Mouse (Mus musculus) G1E (cell line): ENCODE results near the gene 1700037H04Rik.

Experiments
- CTCF ChIP-seq: IDR thresholded peaks from 2 replicates; pipeline ENCODE4 v1.5.1; 2012; ENCODE audit warnings: low read depth, low read length, inconsistent platforms, mixed read lengths
- GATA1 ChIP-seq: IDR thresholded peaks from 2 replicates; pipeline ENCODE4 v1.6.1; 2012; ENCODE audit warnings: borderline replicate concordance, low read length, inconsistent platforms, mixed read lengths
- GATA2 ChIP-seq: IDR thresholded peaks from 2 replicates; pipeline ENCODE4 v1.6.1; 2012; ENCODE audit warnings: low read depth, low read length, inconsistent platforms, borderline replicate concordance
- POLR2AphosphoS5 ChIP-seq: IDR thresholded peaks from 2 replicates; pipeline ENCODE4 v1.6.1; 2012; ENCODE audit warnings: low read depth, low read length, inconsistent platforms; ENCODE audit not compliant: insufficient replicate concordance
- TAL1 ChIP-seq: conservative IDR thresholded peaks from 2 replicates; pipeline ENCODE4 v1.6.1; 2012; ENCODE audit warnings: low read depth, low read length, inconsistent platforms, mixed read lengths

DNA sequence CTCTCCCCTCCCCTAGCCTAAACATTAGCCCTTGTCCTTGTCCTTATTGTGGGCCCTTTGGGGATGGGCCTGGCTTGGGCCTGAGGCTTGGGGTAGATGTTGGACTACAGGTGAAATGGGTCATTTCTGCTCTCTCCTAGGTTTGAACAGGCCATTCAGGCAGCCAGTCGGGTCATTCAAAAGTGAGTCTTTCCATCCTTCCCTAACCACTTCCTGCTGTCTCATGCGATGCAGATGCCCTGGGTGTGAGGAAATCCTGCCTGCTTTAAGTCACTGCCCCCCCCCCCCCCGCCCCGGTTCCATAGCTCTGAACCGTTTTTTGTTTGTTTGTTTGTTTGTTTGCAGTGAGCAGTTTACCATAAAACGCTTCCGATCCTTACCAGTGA lies 31.1 kb upstream of the 1700037H04Rik start:
- TF ChIP-seq CTCF (no peak), GATA1 (no peak), GATA2 (no peak), TAL1 (no peak), POLR2AphosphoS5 (no peak)
